Mouse (Mus musculus): Measurements from ENCODE around the gene Orm1. TPM values are rescaled to one million over a fixed set of nuclear protein-coding genes. Genes with fewer than 3 reads are reported as not detected.

The Orm1 gene
- polyA plus RNA-seq, 1 experiment from 2014 or later: not detected

Other genes starting within 250 kb of the Orm1 start
- gene Ambp, start 189.8 kb upstream of the Orm1 start, polyA plus RNA-seq (2014; fragmentation: Nextera tagmentation; extraction: Ambion mirVana): 0.44 and 0.69 TPM in 2 replicates
- not detected in 2 replicates for gene Kif12, start 172.4 kb upstream of the Orm1 start, polyA plus RNA-seq (2014; fragmentation: Nextera tagmentation; extraction: Ambion mirVana)
- gene Col27a1, start 130.6 kb upstream of the Orm1 start, polyA plus RNA-seq (2014; fragmentation: Nextera tagmentation; extraction: Ambion mirVana): 9.8 and 12.1 TPM in 2 replicates
- not detected in 2 replicates for gene Orm3, start 11.6 kb downstream of the Orm1 start, polyA plus RNA-seq (2014; fragmentation: Nextera tagmentation; extraction: Ambion mirVana)
- not detected in 2 replicates for gene Orm2, start 17.9 kb downstream of the Orm1 start, polyA plus RNA-seq (2014; fragmentation: Nextera tagmentation; extraction: Ambion mirVana)
- 9.5 and 10.9 TPM in 2 replicates for gene Akna, start 58.8 kb downstream of the Orm1 start, polyA plus RNA-seq (2014; fragmentation: Nextera tagmentation; extraction: Ambion mirVana)
- gene Whrn, start 151.4 kb downstream of the Orm1 start, polyA plus RNA-seq (2014; fragmentation: Nextera tagmentation; extraction: Ambion mirVana): 13.8 and 14.0 TPM in 2 replicates
- 277 and 294 TPM in 2 replicates for gene Atp6v1g1, start 200.2 kb downstream of the Orm1 start, polyA plus RNA-seq (2014; fragmentation: Nextera tagmentation; extraction: Ambion mirVana)
- 10.4 and 10.8 TPM in 2 replicates for gene Tmem268, start 214.2 kb downstream of the Orm1 start, polyA plus RNA-seq (2014; fragmentation: Nextera tagmentation; extraction: Ambion mirVana)

Measured in limb, embryonic 11.5 days (tissue).